Mouse (Mus musculus) layer of hippocampus, adult 18-20 months (tissue): ENCODE data around the gene Dapk1. TPM values are rescaled to one million over a fixed set of nuclear protein-coding genes. Genes with fewer than 3 reads are reported as not detected.
A peak's percentile ranks its signal among the peaks of the same experiment; 100 is the strongest.
"Not testable (repeated sequence)": the region's sequence is repeated elsewhere in the genome, so short reads cannot be mapped to it uniquely, and the experiment has no call there.

Source experiments
- DNase-seq, 2 experiments: peaks; one replicate each; pipeline ENCODE4 v3.0.0; 2022; ENCODE audit warnings: low spot score in 2 of 2
- long read RNA-seq: library from polyadenylated mRNA; stranded (forward); transcript quantifications from one replicate; pipeline ENCODE4 v2.0.0, GENCODE M21; 2021
- total RNA-seq, 2 experiments: library from RNA; stranded (reverse); gene quantifications; 2 replicates each; pipeline ENCODE4 v1.2.3; 2021

The Dapk1 gene
- 100 to 1,000 TPM; 138 to 142 TPM for total RNA-seq
- long read RNA-seq, full-length matches to known transcripts = 51 of 101 reads
- long read RNA-seq, partial matches to known transcripts = 15 of 101 reads
- long read RNA-seq, other reads (novel, unspliced or antisense) = 35 of 101 reads

DNA sequence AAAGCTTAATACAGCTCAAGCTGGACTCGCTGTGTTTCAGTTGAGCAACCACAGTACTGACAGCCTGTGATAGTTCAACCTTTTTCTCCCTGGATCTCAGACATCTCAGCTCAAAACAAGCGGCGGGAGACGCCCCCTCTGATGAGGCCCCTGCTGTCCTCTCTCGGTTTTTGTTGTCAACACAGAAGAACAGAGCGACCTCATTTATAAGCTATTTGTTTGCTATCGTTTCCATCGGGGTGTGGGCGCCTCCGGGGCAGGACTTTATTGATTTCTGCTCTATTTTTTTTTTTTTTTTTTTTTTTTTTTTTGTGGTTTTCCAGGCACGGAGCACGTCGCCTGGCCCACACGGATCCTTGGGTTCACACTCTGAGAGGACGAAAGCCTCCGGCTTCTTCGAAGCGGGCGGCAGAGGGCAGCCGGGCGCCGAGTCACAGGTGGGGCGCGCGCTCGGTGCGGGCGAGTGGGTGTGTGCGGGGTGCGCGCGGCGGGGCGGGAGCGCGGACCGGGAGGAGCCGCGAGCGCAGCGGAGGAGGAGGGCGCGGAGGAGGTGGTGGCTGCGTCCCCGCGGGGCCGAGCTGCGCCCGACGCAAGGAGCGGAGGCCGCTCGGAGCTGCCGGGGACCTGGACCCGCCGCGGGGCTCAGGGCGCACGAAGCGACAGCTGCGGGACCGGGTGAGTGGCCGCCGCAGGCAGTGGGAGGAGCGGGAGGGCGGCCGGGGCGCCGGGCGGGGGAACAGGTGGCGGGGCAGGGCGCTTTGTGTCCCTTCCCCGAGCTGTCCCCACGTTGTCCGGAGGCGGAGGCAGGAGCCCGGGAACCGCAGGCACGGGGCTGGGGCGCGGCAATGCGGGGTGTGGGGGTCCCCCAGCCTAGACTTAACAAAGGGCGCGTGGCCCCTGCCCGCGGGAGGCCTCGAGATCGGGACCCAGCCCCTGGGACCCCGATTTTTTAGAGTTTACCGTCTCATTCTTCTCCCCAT, at the start of gene Dapk1:
TSS of gene Dapk1 (plus strand) at position 512 of the 980 bp plus-strand sequence.
- DNase-seq = peak; percentile 85 to 89

DNA sequence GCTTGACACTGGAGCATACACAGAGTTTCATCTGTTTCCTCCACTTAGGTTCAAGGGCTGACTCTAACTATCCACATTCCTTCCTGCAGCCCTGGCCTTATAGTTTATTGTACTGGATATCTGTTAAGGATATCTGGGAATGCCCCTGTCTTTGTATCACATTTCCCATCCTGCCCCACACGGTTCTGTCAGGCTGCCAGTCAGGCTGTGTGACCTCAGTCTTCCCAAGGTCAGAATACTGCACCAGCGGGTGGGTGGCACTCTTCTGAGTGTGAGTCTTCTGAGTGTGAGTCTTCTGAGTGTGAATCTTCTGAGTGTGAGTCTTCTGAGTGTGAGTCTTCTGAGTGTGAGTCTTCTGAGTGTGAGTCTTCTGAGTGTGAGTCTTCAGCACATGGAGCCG, 48.4 kb upstream of the Dapk1 start:
- no peak for DNase-seq

DNA sequence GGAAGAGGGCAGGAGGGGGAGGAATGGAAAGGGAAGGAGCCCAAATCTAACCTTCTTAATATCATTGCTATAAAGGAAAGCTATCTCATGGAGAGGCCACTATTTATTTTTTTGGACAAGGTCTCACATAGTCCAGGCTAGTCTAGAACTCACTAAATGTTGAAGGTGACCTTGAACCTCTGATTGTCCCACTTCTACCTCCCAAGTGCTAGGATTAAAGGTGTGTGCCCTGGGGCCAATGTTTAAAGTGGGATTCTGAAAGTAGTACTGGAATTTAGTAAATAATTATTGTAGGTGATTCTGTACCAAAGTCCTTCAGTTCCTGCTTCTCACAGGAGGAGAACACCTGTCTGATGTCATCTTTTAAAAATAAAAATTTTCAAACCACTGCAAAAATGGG, 45.3 kb upstream of the Dapk1 start:
- DNase-seq = no peak

DNA sequence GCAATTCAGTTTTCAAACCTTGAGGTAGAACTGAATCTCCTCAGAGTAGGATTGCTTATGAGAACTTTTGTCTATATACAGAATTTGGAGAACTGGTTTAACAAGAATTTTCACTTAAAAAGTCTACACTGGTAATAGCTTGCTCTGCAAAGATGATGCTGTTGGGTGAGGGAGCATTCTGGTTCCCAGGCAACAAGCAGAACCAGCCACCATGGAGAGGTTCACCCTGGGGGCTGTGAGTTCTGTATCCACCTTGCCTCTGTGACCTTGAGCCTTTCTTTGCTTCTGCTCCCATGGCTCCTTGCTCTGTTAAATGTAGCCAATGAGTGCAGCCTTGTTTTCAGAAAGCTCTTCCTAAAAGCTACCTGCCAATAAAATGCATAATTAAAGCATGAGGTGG, 44.8 kb upstream of the Dapk1 start:
- DNase-seq = no peak

DNA sequence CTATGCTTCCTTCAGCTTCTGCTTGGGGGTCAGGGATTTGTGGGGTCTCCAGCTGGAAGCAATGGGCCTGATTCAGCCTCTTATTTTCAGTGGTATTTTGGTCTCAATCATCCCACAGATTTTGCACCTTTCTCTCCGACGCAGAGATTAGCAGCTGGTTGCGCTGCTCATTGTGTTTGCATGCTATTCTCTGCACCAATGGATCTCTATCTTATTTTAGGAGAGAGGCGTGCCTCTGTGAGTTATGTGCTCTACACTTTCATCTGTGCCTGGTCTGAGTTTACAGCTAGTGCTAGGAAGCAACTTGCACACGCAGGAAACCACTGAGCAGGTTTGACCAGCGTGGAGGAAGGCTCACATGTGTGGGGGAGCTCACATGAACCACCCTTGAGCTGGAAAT, 37.4 kb upstream of the Dapk1 start:
- no peak for DNase-seq

- no peak for DNase-seq
These were observed 32.7 kb upstream of the Dapk1 start for GRCm38 (mm10) chr13:60568934-60569548.

DNA sequence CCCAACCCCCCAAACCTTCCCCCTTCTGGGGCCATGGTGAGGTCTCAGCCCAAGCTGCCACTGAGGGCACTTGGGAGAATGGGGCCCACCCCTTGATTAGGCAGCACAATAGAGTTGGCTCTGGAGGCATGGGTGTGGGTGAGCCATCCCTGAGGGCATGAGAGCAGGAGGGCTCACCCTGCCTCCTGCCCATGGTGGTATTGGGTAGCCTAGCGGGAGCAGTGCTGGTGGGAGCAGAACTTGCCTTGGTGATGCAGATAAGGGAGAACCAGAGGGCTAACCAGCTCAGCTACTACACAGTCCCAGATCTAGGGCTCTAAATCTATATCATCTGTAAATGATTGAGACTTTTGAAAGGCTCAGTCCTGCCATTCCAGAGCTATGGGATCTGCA, 32.2 kb upstream of the Dapk1 start:
- DNase-seq = no peak

DNA sequence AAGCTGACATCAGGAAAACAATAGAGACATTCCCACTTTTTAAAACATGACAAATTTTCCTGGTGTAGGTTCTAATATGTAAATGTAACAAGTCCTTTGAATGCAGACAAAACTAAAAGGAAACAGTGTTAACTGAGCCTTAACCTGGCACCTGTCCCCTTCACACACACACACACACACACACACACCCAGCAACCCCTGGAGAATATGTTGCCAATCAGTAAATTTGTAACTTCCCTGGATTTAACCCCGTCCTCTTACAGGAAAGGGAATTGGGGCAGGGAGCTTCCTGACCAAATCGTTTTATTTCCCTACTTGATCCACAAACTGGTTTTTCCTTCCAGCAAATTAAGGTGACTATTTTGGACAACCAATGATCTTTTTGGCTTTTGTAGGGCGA, 28.2 kb upstream of the Dapk1 start:
- DNase-seq = no peak

DNA sequence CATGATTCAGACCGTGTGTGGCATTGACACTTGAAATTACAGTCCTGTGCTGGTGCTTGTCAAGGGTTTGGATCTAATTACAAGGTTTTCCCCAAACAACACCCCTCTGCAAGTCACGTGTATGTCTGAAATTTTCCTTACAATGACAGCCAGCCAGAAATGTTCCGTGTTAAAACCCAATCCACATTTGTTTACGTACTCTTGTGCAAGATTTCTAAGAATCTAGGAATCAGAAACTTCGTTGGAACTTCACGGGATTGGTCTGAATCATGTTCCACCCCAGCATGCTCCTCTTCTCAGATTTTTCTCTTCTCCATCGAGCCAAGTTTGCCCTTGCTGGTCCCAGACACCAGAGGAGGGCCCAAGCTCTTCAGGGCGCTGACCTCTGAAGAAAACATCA, 27.8 kb upstream of the Dapk1 start:
- no peak for DNase-seq

- no peak for DNase-seq
These were observed 23.2 kb upstream of the Dapk1 start for GRCm38 (mm10) chr13:60578541-60578940.

DNA sequence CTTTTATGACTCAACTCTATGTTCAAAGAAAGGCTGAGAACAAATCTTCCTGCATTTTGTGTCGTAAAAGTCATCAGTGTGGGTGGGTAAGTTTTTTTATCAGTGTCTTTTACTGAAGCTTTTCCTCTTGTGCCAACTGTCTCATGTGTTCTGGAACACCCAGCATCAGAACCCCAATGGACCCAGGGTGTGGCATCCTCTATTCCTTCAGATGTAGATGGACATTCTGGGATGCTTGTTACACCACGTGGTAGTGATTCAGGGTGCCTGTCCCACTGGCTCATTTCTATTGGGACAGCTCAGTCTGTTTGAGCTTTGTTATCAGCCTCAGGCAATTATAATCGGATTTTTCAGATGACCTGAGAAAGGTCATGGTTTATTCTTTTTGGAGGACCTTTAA, 6.9 kb upstream of the Dapk1 start:
- DNase-seq = no peak

DNA sequence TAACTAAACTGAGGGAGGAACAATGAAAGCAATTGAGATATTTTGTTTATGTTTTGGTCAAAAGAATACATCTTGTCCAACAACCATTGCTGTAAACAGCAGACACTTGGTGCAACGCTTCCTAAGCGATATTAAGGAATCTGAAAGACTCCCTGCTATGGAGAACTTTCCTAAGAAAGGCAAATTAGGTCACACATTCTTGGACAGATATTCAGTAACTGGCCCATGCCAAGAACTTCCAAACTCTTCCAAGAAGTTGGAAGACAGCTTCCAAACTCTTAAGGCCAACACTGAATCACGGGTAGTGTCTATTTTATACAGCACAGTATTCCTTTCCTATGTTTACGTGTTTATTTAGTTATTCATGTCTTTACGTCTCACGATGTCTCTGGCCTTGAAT, 6.2 kb upstream of the Dapk1 start:
- DNase-seq = no peak

DNA sequence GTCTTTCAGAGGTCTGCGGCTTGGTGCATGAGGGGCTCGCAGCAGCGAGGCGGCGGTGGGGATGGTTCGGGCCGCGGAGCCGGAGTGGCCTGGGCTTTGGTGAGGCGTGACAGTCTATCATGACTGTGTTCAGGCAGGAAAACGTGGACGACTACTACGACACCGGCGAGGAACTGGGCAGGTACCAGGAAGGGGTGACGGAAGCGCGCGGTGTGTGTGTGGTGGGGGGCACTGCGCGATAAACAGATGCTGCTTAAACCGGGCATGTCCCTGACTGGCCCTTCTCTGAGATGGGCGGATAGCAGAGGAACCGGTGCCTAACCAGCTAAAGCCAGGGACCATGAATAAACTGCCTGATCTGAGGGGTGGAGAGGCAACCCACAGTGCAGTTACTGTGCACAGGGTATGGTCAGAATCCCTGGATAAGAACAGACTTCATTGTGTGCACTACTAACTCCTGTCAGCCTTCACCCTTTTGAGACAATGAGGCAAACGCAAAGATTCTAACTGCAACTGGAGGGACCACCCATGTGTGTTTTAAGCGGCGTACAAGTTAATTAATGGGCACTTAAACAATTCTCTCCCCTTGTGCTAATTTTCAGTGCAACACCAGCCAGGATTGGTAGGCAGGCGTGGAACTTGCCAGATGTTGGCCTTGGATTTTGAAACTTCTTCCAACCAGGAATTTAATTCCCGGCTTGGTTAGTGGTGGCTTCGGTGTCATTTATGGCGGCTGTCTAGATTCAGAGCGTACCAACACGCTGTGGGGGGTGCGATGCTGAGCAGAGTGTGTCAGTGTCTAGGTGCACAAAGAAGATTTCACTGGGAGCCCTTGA, 887 bp downstream of the Dapk1 start:
- DNase-seq = peak in 1 of 2 experiments; percentile 59

GRCm38 (mm10) chr13:60603252-60603562, 1.5 kb downstream of the Dapk1 start:
- no peak for DNase-seq

DNA sequence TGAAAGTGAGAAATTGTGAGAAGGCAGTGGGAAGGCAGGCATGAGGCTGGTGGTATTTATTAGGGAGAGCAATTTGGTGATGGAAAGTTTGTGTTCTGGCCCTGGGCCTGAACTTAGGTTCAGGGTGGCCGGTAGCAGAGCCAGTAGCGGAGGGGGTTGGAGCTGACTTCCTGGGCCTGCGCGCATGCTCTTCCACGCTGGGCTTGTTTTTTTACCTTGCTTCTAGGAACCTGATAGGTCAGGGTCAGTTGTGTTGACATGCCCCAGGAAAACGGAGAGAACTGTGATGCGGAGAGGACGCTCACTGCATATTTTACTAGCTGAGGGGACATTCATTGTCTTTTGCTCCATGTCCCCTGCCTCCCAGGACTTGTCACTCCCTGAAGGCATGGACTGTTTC, 5.7 kb downstream of the Dapk1 start:
- DNase-seq = no peak

DNA sequence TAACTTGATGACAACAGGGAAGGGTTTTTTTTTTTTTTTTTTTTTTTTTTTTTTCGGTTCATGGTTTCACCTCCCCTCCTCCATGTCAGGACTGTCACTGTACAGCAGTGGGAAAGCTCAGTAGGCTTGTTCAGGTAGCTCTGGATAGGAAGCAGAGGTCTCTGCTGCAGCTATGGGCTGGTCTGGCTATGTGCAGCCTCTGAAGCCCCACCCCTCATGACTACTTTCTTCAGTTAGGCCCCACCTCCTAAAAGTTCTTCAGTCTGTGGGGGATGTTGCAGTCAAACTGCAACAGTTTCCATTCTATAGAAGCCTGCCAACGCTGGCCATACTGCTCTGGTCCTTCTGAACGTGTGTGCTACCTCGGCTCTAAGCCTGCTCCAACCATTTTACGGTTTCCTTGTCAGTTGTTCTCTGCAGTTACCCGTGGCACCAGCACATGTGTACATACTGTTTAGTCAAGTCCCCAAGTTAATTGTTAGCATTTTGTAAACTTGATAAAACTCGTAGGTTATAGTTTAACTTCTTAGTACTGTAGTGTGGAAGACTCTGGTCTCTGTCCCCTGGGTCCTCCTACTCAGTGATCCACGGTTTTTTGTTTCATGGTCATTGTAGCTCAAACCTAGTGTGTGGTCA, 6.8 kb downstream of the Dapk1 start:
- DNase-seq = no peak

DNA sequence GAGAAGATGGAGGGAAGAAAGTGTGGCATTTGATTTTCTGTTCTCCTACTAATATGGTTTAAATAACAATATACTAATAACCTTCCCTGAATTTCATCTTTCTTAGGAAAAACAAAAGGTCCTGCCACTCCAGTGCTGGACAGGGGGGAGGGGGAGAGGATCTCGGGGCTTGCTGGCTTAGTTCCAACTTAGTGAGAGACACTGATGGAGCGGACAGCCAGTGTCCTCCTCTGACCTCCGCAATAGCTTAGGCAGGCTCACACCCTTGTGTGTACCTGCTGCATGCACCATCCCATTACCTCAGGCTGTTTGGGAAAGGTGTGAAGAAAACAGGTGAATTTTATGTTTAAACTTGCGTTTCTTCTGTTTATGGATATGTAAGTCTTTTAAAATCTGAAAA, 7.5 kb downstream of the Dapk1 start:
- no peak for DNase-seq

DNA sequence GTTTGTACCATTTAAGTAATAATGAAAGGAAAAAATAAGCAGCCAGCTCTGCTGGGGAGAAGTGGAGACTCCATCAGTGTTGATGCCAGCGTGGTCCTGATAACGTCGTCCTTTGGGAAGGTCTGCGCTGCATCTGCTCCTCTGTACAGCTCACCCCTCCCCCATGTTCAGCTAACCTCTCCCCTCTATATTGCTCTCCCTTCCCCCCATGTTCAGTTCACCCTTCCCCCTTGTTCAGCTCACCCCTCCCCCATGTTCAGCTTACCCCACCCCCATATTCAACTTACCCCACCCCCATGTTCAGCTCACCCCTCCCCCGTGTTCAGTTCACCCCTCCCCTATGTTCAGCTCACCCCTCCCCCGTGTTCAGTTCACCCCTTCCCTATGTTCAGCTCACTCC, 8.8 kb downstream of the Dapk1 start:
- DNase-seq = no peak

DNA sequence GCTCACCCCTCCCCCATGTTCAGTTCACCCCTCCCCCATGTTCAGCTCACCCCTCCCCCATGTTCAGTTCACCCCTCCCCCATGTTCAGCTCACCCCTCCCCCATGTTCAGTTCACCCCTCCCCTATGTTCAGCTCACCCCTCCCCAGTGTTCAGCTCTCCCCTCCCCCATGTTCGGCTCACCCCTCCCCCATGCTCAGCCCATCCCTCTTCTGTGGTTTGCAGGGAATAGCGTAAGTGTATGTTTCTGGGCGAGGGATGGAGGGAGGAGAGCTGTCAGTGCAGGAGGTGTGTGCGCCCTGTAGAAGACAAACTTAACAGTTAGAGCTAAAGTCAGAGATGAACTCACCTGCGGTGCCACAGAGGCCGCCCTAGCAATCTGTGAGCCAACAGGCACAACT, 9.2 kb downstream of the Dapk1 start:
- DNase-seq = not testable (repeated sequence)

DNA sequence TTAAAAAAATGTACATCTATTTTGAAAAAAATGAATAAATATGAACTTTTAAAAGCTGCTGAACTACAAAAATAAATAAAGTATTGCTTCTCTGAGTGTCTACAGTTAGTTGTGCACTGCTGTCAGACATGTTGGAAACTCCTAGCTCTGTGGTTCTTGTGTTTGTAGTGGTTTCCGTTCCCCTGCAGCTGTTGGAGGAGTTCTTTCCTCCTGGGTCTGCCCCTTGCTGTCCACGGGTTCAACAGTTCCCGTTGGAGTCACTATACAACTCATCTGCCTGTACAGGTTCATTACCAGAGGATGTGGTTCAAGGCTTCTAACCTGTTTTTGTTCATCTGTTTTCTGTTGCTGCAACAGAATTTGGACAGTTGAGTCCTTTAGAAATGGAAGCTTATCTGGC, 10.4 kb downstream of the Dapk1 start:
- DNase-seq = no peak

DNA sequence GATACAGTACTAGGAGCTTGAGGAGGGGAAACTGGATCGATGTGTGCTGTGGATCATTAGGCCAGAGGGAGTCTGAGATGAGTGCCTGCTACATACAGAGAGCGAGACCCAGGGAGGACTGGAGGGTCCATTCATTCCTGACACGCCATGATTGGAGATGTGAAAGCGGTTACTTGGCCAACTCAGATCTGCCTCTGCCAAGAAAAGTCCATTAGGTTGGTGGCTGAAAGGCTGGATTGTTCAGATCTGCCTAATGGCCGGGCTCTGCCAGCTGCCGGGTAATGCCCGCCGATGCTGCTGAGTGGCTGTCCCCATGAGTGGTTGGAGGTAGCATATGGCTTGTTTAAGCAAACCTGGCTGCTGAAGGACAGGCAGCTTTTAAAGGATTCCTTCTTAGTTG, 12.4 kb downstream of the Dapk1 start:
- peak in 1 of 2 experiments; percentile 62 for DNase-seq
